ENCODE assay signal across 29 mouse cellular contexts in genomic region chr11:91995524-91995923, GRCm38 (mm10).
DNase-seq lines count a peak whose midpoint lies in the region; ATAC-seq and TF ChIP-seq lines count a peak whose summit lies in the region.
"Had no signal": no experiment of that assay in that cellular context is flagged by ENCODE, and none has a peak within 500 bp of the region (broad histone marks: within the 10 kb centered on the region; RNA-seq: fewer than 3 reads in every experiment).

No protein-coding gene starts in this region.

- no peak for ATAC-seq in forebrain, postnatal 0 days
- ATAC-seq: forebrain, embryonic 15.5 days; Patski had no signal

- no peaks in the 10 kb centered on the region for H3K27me3 ChIP-seq in forebrain, postnatal 0 days (ENCODE audit: insufficient read depth, low read length)
- H3K27me3 ChIP-seq: CH12.LX; embryonic facial prominence, embryonic 13.5 days; forebrain, embryonic 12.5 days; forebrain, embryonic 15.5 days; hindbrain, embryonic 12.5 days; hindbrain, embryonic 15.5 days had no signal

- no peak overlapping the region for H3K4me2 ChIP-seq in forebrain, postnatal 0 days (ENCODE audit: low read depth)
- H3K4me2 ChIP-seq: embryonic facial prominence, embryonic 13.5 days; forebrain, embryonic 12.5 days; forebrain, embryonic 15.5 days; heart, embryonic 11.5 days; hindbrain, embryonic 12.5 days; hindbrain, embryonic 15.5 days had no signal

- DNase-seq in frontal cortex, adult 2 months (ENCODE audit: extremely low spot score in 1 of 2, low spot score in 1 of 2) = peak; percentile 4 to 25
- no peak for DNase-seq in frontal cortex, postnatal 10 days (ENCODE audit: low spot score in 2 of 2)
- peak; percentile 2 to 15 for DNase-seq in left cerebral cortex, adult 9 months (ENCODE audit: low spot score in 2 of 2)
- DNase-seq in left cerebral cortex, postnatal 36 days (ENCODE audit: low spot score in 2 of 2) = no peak
- peak; percentile 1 to 25 for DNase-seq in right cerebral cortex, postnatal 36 days (ENCODE audit: low spot score in 2 of 2)
- no peak for DNase-seq in right cerebral cortex, postnatal 14 days
- no peak for DNase-seq in forebrain, postnatal 0 days
- DNase-seq: adrenal gland, postnatal 10 days; adrenal gland, postnatal 36 days; B cell, adult 2 months; cerebellum, adult 11 months; cerebellum, adult 2 months; cerebellum, adult 9-11 months; cerebellum, postnatal 36 days; embryo, embryonic 11 days; gastrocnemius, adult 2 months; gastrocnemius, postnatal 14 days; heart, adult 11 months had no signal

- no peaks in the 10 kb centered on the region for H3K4me1 ChIP-seq in forebrain, postnatal 0 days (ENCODE audit: insufficient read depth)
- H3K4me1 ChIP-seq: embryonic facial prominence, embryonic 10.5 days; embryonic facial prominence, embryonic 13.5 days; forebrain, embryonic 12.5 days; forebrain, embryonic 15.5 days; hindbrain, embryonic 12.5 days; hindbrain, embryonic 15.5 days had no signal

- intact Hi-C loops in left cerebral cortex, postnatal 36 days (cut with DNase I) = no loop called here

- no peak overlapping the region for H3K9ac ChIP-seq in forebrain, postnatal 0 days
- H3K9ac ChIP-seq: embryonic facial prominence, embryonic 13.5 days; forebrain, embryonic 12.5 days; forebrain, embryonic 15.5 days; hindbrain, embryonic 12.5 days; hindbrain, embryonic 15.5 days had no signal

- H3K27ac ChIP-seq in forebrain, postnatal 0 days (ENCODE audit: low read depth, low read length) = no peak overlapping the region
- H3K27ac ChIP-seq: embryonic facial prominence, embryonic 10.5 days; embryonic facial prominence, embryonic 13.5 days; forebrain, embryonic 12.5 days; forebrain, embryonic 15.5 days; gastrocnemius, adult 2 months; hindbrain, embryonic 12.5 days; hindbrain, embryonic 15.5 days had no signal

- no peak overlapping the region for H3K4me3 ChIP-seq in forebrain, postnatal 0 days (ENCODE audit: low read depth, low read length)
- H3K4me3 ChIP-seq: embryonic facial prominence, embryonic 10.5 days; embryonic facial prominence, embryonic 13.5 days; erythroblast, embryonic 14.5 days; forebrain, embryonic 12.5 days; forebrain, embryonic 15.5 days; gastrocnemius, adult 2 months; hindbrain, embryonic 12.5 days; hindbrain, embryonic 15.5 days had no signal

- no peak for TF ChIP-seq CTCF in forebrain, postnatal 0 days (IDR thresholded peaks at IDR 0.05; ENCODE audit: low read depth)

- H3K9me3 ChIP-seq in forebrain, postnatal 0 days (ENCODE audit: low read length) = no peaks in the 10 kb centered on the region
- H3K9me3 ChIP-seq: embryonic facial prominence, embryonic 10.5 days; embryonic facial prominence, embryonic 13.5 days; forebrain, embryonic 12.5 days; forebrain, embryonic 15.5 days; hindbrain, embryonic 12.5 days; hindbrain, embryonic 15.5 days had no signal

- H3K36me3 ChIP-seq in forebrain, postnatal 0 days (ENCODE audit: insufficient read depth) = no peaks in the 10 kb centered on the region
- H3K36me3 ChIP-seq: embryonic facial prominence, embryonic 10.5 days; embryonic facial prominence, embryonic 13.5 days; forebrain, embryonic 12.5 days; forebrain, embryonic 15.5 days; G1E; hindbrain, embryonic 12.5 days; hindbrain, embryonic 15.5 days had no signal

- WGBS in forebrain, postnatal 0 days = 72% methylated on average over 2 of the region's 2 CpGs

Comparison
In these comparisons a context has a peak if more than half of its experiments do, and no peak if none do; other contexts are left out.
1. DNase-seq: peak in frontal cortex, adult 2 months (2 of 2), left cerebral cortex, adult 9 months (2 of 2) and right cerebral cortex, postnatal 36 days (2 of 2); none in frontal cortex, postnatal 10 days (0 of 2), left cerebral cortex, postnatal 36 days (0 of 2), right cerebral cortex, postnatal 14 days (single experiment) and forebrain, postnatal 0 days (single experiment).